Mouse (Mus musculus): Measurements from ENCODE around the gene ccdc198. TPM values are rescaled to one million over a fixed set of nuclear protein-coding genes. Genes with fewer than 3 reads are reported as not detected.

The ccdc198 gene
- polyA plus RNA-seq (2012; rRNA removed; ENCODE audit: low replicate concordance): 0.40 TPM in 1 of 2 replicates, not detected in the other

GRCm38 (mm10) chr14:49245126-49245714 is at the start of gene ccdc198:
Gene ccdc198, minus strand, starts transcription at chr14:49245474.

GRCm38 (mm10) chr14:49171867-49172581 is 73.2 kb downstream of the ccdc198 start, which contains the start of gene Naa30:
Gene Naa30, plus strand, starts transcription at chr14:49172226.

Other genes with a start within 250 kb of the ccdc198 start
- 2.9 and 4.8 TPM in 2 replicates for gene Ap5m1, start 179.4 kb downstream of the ccdc198 start, polyA plus RNA-seq (2012; rRNA removed; ENCODE audit: low replicate concordance)
- 3.9 and 5.3 TPM in 2 replicates for gene Exoc5, start 178.8 kb downstream of the ccdc198 start, polyA plus RNA-seq (2012; rRNA removed; ENCODE audit: low replicate concordance)
- 1.6 and 3.2 TPM in 2 replicates for gene Naa30, start 73.2 kb downstream of the ccdc198 start, polyA plus RNA-seq (2012; rRNA removed; ENCODE audit: low replicate concordance)